Mouse (Mus musculus) C2C12 (cell line): ENCODE measurements around the gene Dcaf15.

Experiments used
- CTCF ChIP-seq: IDR thresholded peaks from one replicate; pipeline ENCODE4 v1.5.1; 2011; ENCODE audit not compliant: control insufficient read depth, insufficient read depth, insufficient read length
- FOSL1 ChIP-seq: IDR thresholded peaks from one replicate; pipeline ENCODE4 v1.8.0; 2011; ENCODE audit warnings: mild to moderate bottlenecking, low read length; ENCODE audit not compliant: poor library complexity, insufficient read depth, severe bottlenecking
- MAX ChIP-seq: IDR thresholded peaks from one replicate; pipeline ENCODE4 v1.6.1; 2011; ENCODE audit warnings: mild to moderate bottlenecking, control low read depth
- MYOD1 ChIP-seq: IDR thresholded peaks from one replicate; pipeline ENCODE4 v1.6.1; 2011; ENCODE audit warnings: low read depth; ENCODE audit not compliant: control insufficient read depth, insufficient read length
- MYOG ChIP-seq: IDR thresholded peaks from one replicate; pipeline ENCODE4 v1.6.1; 2011; ENCODE audit not compliant: control insufficient read depth, insufficient read length; ENCODE audit errors: extremely low read depth
- USF1 ChIP-seq: IDR thresholded peaks from one replicate; pipeline ENCODE4 v1.6.1; 2011; ENCODE audit warnings: low read depth, mild to moderate bottlenecking, control low read depth, moderate library complexity

DNA sequence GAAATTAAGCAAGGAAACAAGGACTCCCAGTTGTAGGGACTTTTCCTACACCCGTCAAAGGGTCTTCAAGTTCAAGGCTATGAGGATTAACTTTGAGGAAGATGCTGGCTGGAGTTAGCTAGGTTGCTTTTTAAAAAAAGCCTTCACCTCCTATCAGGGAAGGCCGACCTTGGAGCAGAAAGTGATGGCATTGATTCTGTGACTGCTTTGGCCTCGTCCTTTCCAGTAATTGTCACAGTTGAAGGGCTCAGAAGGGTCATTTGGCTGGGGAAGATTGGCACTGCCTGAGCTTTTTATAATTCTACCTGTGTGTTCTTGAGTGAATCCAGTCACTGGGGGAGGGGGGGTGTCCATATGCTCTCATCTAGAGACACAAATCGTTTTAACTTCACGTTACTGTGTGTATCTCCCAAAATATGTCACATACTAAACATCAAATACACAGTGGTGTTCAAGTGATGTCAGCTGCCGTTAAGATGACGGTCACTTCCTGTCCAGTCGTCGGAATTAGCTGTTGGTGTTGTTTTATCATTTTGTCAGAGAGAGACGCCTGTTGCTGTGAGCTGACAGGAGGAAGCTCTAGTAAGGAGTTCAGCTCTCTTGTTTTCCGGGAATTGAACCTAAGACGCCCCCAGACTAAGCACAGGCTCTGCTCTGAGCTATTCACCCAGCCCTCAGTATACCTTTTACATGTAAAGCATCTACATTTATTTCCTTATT is 36.1 kb downstream of the Dcaf15 start:
- TF ChIP-seq FOSL1 (no peak), CTCF (no peak), MYOD1 (no peak), MYOG (no peak), MAX (no peak), USF1 (no peak)
